Mouse (Mus musculus) cerebellum, adult 9-10 months (tissue): Measurements from ENCODE around the gene Gm5128.
"Not testable (repeated sequence)": the region's sequence is repeated elsewhere in the genome, so short reads cannot be mapped to it uniquely, and the experiment has no call there.

Experiments used
- DNase-seq: peaks from one replicate; pipeline ENCODE4 v3.0.0; 2022

Gene Gm5128

DNA sequence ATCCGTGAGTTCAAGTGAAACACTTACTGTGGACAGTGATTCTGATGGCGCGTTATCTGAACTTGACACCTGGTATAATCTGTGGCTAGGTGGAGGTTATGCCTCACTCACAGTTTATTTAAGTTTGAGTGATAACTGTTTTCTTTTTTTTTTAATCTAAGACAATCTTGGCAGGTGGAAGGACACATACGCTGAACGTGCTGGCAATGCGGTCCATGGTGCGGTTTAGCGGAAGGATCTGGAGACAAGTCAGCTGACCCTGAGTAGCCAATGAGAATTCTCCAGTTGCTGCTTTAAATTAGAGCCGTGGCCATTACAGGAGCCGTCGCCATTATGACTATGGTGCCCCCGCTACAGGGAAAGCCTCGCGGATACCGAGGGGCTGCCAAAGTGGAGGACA lies at the start of gene Gm5128:
TSS of gene Gm5128 (plus strand) at position 301 of the 400 bp plus-strand sequence.
- DNase-seq = not testable (repeated sequence)

DNA sequence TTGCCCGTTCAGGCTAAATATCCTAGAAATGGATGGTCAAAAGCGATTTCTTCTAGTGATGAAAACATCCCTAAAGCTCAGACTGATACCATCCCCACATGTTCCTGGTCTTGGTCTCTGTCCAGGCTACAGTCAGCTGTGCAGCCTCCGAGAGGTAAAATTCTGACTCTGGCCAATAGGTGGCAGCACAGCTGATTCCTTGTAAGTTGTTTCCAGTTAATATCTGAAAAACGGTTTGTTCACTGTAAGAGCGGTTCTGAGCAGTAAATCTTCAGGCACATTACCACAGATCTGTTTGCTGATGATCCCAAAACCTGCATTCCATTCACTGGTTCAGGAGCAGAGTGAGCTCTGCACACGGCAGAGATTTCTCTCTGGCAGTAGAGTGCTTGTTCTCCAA lies 12.4 kb upstream of the Gm5128 start:
- not testable (repeated sequence) for DNase-seq

DNA sequence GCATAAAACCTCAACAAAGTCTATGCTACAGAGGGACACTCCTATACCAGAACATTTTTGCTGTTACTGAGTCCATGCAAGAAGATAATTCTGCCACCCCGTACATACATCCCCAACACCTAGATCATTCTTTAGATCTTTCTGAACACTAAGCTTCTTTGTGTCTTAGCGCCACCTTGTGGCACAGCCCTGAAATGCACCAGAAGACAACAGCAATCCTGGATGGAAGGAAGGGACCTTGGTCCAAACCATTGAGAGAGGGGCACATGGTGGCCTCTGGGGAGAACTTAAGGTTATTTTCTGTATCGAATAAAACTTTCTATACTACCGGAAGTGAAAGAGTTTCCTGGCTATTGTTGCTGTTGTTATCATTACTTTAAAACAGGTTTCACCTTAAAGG lies 11.1 kb upstream of the Gm5128 start:
- not testable (repeated sequence) for DNase-seq

DNA sequence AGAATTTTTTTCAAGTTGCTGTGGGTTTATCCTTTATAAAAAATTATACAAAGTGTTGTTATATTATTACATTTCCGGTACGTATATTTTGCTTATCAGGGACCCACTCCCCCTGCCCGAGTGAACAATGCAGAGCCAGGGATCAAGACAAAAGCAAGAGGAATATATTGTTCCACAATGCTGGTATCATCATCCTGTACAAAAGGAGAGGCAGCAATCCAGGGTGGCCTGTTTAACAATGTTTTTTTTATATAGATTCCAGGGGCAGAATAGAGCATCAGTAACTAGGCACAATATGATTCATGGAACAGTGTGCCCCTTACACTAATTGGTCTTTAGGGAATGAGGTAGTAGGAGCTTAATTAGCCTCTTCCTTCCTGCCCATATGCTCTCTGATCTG lies 30.5 kb downstream of the Gm5128 start:
- not testable (repeated sequence) for DNase-seq

DNA sequence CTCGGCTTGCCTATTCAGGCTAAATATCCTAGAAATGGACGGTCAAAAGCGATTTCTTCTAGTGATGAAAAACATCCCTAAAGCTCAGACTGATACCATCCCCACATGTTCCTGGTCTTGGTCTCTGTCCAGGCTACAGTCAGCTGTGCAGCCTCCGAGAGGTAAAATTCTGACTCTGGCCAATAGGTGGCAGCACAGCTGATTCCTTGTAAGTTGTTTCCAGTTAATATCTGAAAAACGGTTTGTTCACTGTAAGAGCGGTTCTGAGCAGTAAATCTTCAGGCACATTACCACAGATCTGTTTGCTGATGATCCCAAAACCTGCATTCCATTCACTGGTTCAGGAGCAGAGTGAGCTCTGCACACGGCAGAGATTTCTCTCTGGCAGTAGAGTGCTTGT lies 48.1 kb downstream of the Gm5128 start:
- DNase-seq = peak; percentile 0

- DNase-seq = not testable (repeated sequence)
These were observed 48.7 kb downstream of the Gm5128 start for GRCm38 (mm10) chrX:135421824-135422223.

DNA sequence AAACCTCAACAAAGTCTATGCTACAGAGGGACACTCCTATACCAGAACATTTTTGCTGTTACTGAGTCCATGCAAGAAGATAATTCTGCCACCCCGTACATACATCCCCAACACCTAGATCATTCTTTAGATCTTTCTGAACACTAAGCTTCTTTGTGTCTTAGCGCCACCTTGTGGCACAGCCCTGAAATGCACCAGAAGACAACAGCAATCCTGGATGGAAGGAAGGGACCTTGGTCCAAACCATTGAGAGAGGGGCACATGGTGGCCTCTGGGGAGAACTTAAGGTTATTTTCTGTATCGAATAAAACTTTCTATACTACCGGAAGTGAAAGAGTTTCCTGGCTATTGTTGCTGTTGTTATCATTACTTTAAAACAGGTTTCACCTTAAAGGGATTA lies 49.4 kb downstream of the Gm5128 start:
- not testable (repeated sequence) for DNase-seq
